Mouse (Mus musculus): ENCODE results near the gene Dync1li1. TPM values are rescaled to one million over a fixed set of nuclear protein-coding genes. Genes with fewer than 3 reads are reported as not detected.

Gene Dync1li1
- polyA plus RNA-seq, 1 experiment: 41.1 TPM

DNA sequence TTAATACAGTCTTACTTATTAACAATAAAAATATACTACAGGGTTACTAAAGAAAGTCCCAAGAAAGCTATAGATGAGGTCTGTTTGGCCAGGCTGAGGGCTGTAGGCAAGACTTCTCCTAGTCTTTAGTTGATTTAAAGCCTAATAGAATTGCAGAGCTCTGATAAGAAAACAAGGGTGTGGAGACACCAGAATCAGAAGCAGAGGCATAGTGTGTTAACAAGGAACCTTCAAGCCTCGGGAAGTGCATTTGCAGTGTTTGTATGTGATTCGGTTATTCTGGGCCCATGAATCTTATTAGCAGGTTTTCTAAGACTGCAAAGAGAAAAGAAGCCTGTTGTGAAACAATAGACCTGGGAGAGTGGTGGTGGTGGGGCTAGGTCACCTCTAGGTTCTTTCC lies 44.6 kb downstream of the Dync1li1 start:
- Histone ChIP-seq H3K79me3 (ENCODE audit: low read depth) (peaks cover 13% of the 10 kb centered on the region), H3K4me3 (ENCODE audit: insufficient read depth, poor library complexity, severe bottlenecking) (no peak overlapping the region), H3ac (ENCODE audit: control insufficient read depth, insufficient read length, low read depth) (no peak overlapping the region), H3K27me3 (ENCODE audit: control insufficient read depth, insufficient read depth, insufficient read length) (no peaks in the 10 kb centered on the region), H3K36me3 (ENCODE audit: control insufficient read depth, insufficient read depth) (no peaks in the 10 kb centered on the region), H3K79me2 (ENCODE audit: control insufficient read depth, insufficient read depth) (peaks cover 32% of the 10 kb centered on the region)
- TF ChIP-seq USF1 (IDR thresholded peaks at IDR 0.05; ENCODE audit: low read depth) (no peak), CTCF (IDR thresholded peaks at IDR 0.05; ENCODE audit: control insufficient read depth, insufficient read depth, insufficient read length) (no peak), FOSL1 (IDR thresholded peaks at IDR 0.05; ENCODE audit: insufficient read depth, low read length, poor library complexity, severe bottlenecking) (no peak), MYOG (IDR thresholded peaks at IDR 0.05; ENCODE audit: control insufficient read depth, extremely low read depth, insufficient read length) (no peak), MYOD1 (IDR thresholded peaks at IDR 0.05; ENCODE audit: control insufficient read depth, insufficient read length, low read depth) (no peak), CEBPB (IDR thresholded peaks at IDR 0.05; ENCODE audit: low read depth) (no peak), MAX (IDR thresholded peaks at IDR 0.05) (no peak)

DNA sequence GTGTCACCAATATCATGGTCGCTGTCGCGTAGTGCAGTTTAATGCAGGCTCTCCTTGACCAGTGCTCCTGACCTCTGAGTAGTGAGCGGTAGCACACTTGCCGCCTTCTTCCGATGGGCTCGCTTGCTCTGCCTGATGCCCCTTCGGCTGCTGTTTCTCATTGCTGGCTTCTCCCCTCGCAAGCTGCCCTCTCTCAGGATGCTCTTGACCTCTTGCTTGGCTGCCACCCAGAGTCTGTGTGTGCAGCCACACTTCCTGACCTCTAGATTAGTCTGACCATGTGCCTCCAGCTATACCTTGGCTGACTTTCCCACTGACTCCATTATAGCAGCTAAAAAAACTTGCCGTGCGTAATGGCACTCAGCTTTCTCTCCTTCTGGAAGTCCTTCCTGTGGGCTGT lies 47.9 kb downstream of the Dync1li1 start:
- Histone ChIP-seq H3K36me3 (ENCODE audit: control insufficient read depth, insufficient read depth) (no peaks in the 10 kb centered on the region), H3K4me3 (ENCODE audit: insufficient read depth, poor library complexity, severe bottlenecking) (no peak overlapping the region), H3K79me3 (ENCODE audit: low read depth) (peaks cover 13% of the 10 kb centered on the region), H3K79me2 (ENCODE audit: control insufficient read depth, insufficient read depth) (peaks cover 30% of the 10 kb centered on the region), H3ac (ENCODE audit: control insufficient read depth, insufficient read length, low read depth) (no peak overlapping the region), H3K27me3 (ENCODE audit: control insufficient read depth, insufficient read depth, insufficient read length) (no peaks in the 10 kb centered on the region)
- TF ChIP-seq USF1 (IDR thresholded peaks at IDR 0.05; ENCODE audit: low read depth): no peak
- TF ChIP-seq MYOG (IDR thresholded peaks at IDR 0.05; ENCODE audit: control insufficient read depth, extremely low read depth, insufficient read length): no peak
- TF ChIP-seq MYOD1 (IDR thresholded peaks at IDR 0.05; ENCODE audit: control insufficient read depth, insufficient read length, low read depth): no peak
- TF ChIP-seq FOSL1 (IDR thresholded peaks at IDR 0.05; ENCODE audit: insufficient read depth, low read length, poor library complexity, severe bottlenecking): no peak
- TF ChIP-seq CTCF (IDR thresholded peaks at IDR 0.05; ENCODE audit: control insufficient read depth, insufficient read depth, insufficient read length): no peak
- no peak for TF ChIP-seq CEBPB (IDR thresholded peaks at IDR 0.05; ENCODE audit: low read depth)
- no peak for TF ChIP-seq MAX (IDR thresholded peaks at IDR 0.05)

DNA sequence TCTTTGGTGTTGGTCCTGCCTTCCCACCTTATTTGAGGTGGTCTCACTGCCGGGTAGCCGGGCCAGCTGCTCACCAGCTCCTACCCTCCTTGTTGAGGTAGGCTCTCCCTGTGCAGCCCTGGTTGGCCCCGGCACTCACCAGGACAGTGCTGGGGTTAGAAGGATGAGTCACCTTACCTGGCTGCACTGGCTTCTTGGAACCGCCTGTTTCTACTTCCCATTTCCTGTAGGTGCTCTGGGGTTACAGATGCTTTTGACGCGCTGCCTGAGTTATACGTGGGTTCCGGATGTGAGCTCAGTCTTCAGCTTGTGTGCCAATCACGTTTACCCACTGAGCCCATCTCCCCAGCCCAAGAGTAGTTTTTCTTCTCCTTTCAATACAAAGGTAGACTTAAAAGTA lies 51.7 kb downstream of the Dync1li1 start:
- TF ChIP-seq MYOG (IDR thresholded peaks at IDR 0.05; ENCODE audit: control insufficient read depth, extremely low read depth, insufficient read length) (no peak), FOSL1 (IDR thresholded peaks at IDR 0.05; ENCODE audit: insufficient read depth, low read length, poor library complexity, severe bottlenecking) (no peak), MAX (IDR thresholded peaks at IDR 0.05) (no peak), CTCF (IDR thresholded peaks at IDR 0.05; ENCODE audit: control insufficient read depth, insufficient read depth, insufficient read length) (no peak), CEBPB (IDR thresholded peaks at IDR 0.05; ENCODE audit: low read depth) (no peak), USF1 (IDR thresholded peaks at IDR 0.05; ENCODE audit: low read depth) (no peak), MYOD1 (IDR thresholded peaks at IDR 0.05; ENCODE audit: control insufficient read depth, insufficient read length, low read depth) (no peak)

DNA sequence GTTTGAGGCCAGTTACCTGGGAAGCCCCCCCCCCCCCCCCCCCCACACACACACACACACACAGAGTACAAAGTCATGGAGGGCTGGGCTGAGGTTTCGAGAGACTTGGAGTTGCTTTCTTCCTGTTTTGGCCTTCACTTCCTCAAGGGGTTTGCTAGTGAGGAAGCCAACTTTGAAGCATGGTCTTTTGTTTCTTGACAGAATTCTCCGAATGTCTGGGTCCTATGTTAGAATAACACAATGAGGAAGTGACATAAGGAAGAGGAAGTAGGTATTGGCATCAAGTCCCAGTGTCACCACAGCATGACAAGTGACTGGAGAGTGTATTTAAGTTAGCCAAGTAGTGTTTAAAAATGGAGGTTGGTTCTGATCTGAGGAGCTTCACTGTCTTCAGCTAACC lies 54.1 kb downstream of the Dync1li1 start:
- TF ChIP-seq MYOD1 (IDR thresholded peaks at IDR 0.05; ENCODE audit: control insufficient read depth, insufficient read length, low read depth) (no peak), USF1 (IDR thresholded peaks at IDR 0.05; ENCODE audit: low read depth) (no peak), CTCF (IDR thresholded peaks at IDR 0.05; ENCODE audit: control insufficient read depth, insufficient read depth, insufficient read length) (no peak), MYOG (IDR thresholded peaks at IDR 0.05; ENCODE audit: control insufficient read depth, extremely low read depth, insufficient read length) (no peak), MAX (IDR thresholded peaks at IDR 0.05) (no peak), CEBPB (IDR thresholded peaks at IDR 0.05; ENCODE audit: low read depth) (no peak), FOSL1 (IDR thresholded peaks at IDR 0.05; ENCODE audit: insufficient read depth, low read length, poor library complexity, severe bottlenecking) (no peak)
- no peaks in the 10 kb centered on the region for H3K36me3 ChIP-seq (ENCODE audit: control insufficient read depth, insufficient read depth)
- no peak overlapping the region for H3K4me3 ChIP-seq (ENCODE audit: insufficient read depth, poor library complexity, severe bottlenecking)
- H3K27me3 ChIP-seq (ENCODE audit: control insufficient read depth, insufficient read depth, insufficient read length): no peaks in the 10 kb centered on the region
- no peaks in the 10 kb centered on the region for H3K79me3 ChIP-seq (ENCODE audit: low read depth)
- no peaks in the 10 kb centered on the region for H3K79me2 ChIP-seq (ENCODE audit: control insufficient read depth, insufficient read depth)
- no peak overlapping the region for H3ac ChIP-seq (ENCODE audit: control insufficient read depth, insufficient read length, low read depth)

More for the DNA sequence above, 51.7 kb downstream of the Dync1li1 start:
- Histone ChIP-seq H3K79me2 (ENCODE audit: control insufficient read depth, insufficient read depth) (peaks cover 3% of the 10 kb centered on the region), H3K27me3 (ENCODE audit: control insufficient read depth, insufficient read depth, insufficient read length) (no peaks in the 10 kb centered on the region), H3K4me3 (ENCODE audit: insufficient read depth, poor library complexity, severe bottlenecking) (no peak overlapping the region), H3K79me3 (ENCODE audit: low read depth) (peaks cover 4% of the 10 kb centered on the region), H3K36me3 (ENCODE audit: control insufficient read depth, insufficient read depth) (no peaks in the 10 kb centered on the region), H3ac (ENCODE audit: control insufficient read depth, insufficient read length, low read depth) (no peak overlapping the region)

DNA sequence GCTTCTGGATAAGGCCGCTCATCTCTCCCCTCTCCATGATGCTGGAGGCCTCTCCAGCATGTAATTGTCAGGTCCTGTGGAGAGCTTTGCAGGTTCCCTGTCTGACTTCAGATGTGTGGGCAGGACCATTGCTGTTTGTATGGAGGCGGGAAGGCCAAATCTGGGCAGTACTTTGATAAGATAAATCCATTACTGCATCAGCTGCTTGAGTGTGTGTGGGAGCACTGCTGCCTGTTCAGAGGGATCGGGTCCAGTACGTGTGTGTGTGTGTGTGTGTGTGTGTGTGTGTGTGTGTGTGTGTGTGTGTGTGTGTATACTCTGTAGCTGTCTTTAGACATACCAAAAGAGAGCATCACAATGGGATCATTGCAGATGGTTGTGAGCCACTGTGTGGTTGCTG lies 56.6 kb downstream of the Dync1li1 start:
- Histone ChIP-seq H3K4me3 (ENCODE audit: insufficient read depth, poor library complexity, severe bottlenecking) (no peak overlapping the region), H3K27me3 (ENCODE audit: control insufficient read depth, insufficient read depth, insufficient read length) (no peaks in the 10 kb centered on the region), H3K79me3 (ENCODE audit: low read depth) (no peaks in the 10 kb centered on the region), H3K36me3 (ENCODE audit: control insufficient read depth, insufficient read depth) (no peaks in the 10 kb centered on the region), H3K79me2 (ENCODE audit: control insufficient read depth, insufficient read depth) (no peaks in the 10 kb centered on the region), H3ac (ENCODE audit: control insufficient read depth, insufficient read length, low read depth) (no peak overlapping the region)
- TF ChIP-seq CTCF (IDR thresholded peaks at IDR 0.05; ENCODE audit: control insufficient read depth, insufficient read depth, insufficient read length) (no peak), FOSL1 (IDR thresholded peaks at IDR 0.05; ENCODE audit: insufficient read depth, low read length, poor library complexity, severe bottlenecking) (no peak), MAX (IDR thresholded peaks at IDR 0.05) (no peak), CEBPB (IDR thresholded peaks at IDR 0.05; ENCODE audit: low read depth) (no peak), MYOG (IDR thresholded peaks at IDR 0.05; ENCODE audit: control insufficient read depth, extremely low read depth, insufficient read length) (no peak), MYOD1 (IDR thresholded peaks at IDR 0.05; ENCODE audit: control insufficient read depth, insufficient read length, low read depth) (no peak), USF1 (IDR thresholded peaks at IDR 0.05; ENCODE audit: low read depth) (no peak)

DNA sequence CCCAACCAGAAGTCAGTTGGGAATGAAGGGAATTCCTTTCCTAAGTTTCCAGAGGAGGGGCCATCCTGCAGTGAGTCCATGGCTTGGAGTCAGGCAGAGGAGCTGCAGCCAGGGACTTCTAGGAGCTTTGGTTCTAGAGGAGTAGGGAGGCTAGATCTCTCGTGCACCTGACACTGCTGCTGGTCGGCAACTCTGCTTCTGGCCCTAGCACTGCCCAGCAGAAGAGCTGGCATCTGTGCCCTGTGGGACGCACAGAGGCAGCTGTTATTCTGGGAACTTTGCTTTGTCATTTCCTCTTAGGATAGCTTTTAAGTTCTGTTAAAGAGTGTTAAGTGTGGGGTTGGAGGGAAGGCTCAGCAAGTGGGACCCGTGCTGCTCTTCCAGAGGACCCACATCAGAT lies 57.1 kb downstream of the Dync1li1 start:
- no peaks in the 10 kb centered on the region for H3K79me3 ChIP-seq (ENCODE audit: low read depth)
- H3K4me3 ChIP-seq (ENCODE audit: insufficient read depth, poor library complexity, severe bottlenecking): no peak overlapping the region
- H3K36me3 ChIP-seq (ENCODE audit: control insufficient read depth, insufficient read depth): no peaks in the 10 kb centered on the region
- H3K27me3 ChIP-seq (ENCODE audit: control insufficient read depth, insufficient read depth, insufficient read length): no peaks in the 10 kb centered on the region
- TF ChIP-seq FOSL1 (IDR thresholded peaks at IDR 0.05; ENCODE audit: insufficient read depth, low read length, poor library complexity, severe bottlenecking): no peak
- no peak for TF ChIP-seq CTCF (IDR thresholded peaks at IDR 0.05; ENCODE audit: control insufficient read depth, insufficient read depth, insufficient read length)
- no peak for TF ChIP-seq MYOG (IDR thresholded peaks at IDR 0.05; ENCODE audit: control insufficient read depth, extremely low read depth, insufficient read length)
- H3ac ChIP-seq (ENCODE audit: control insufficient read depth, insufficient read length, low read depth): no peak overlapping the region
- no peaks in the 10 kb centered on the region for H3K79me2 ChIP-seq (ENCODE audit: control insufficient read depth, insufficient read depth)

Measured in C2C12 (cell line).